Mouse (Mus musculus): ENCODE data around the gene Mrfap1.
"Not testable (repeated sequence)": the region's sequence is repeated elsewhere in the genome, so short reads cannot be mapped to it uniquely, and the experiment has no call there.

DNA sequence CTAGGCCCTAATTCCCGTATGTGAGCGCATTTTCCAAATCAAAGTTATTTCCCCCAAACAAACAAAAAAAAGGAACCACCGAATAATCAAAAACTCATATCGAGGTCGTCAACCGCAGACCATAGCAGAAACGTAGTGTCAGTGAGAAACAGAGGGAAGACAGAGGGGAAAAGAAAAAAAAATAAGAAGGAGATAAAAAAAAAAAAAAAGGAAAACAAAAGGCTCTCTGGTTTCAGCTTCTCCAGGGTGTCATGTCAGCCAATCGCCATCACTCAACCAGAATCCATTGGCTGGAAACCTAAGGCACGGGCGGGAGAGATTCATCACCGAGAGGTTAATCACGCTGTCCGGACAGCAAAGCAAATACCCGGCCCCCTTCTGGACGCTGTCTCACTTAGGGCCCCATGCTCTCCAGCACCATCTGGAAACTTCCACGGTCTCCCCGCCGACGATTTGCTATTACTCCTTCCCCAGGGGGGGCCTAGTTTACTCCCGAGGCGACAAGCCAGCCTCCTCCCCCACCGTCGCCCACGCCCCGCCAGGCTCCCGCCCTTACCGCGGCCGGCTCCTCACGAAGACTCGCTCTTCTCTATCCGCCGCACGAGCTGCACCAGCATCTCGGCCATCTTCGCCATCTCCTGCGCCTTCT, 801 bp downstream of the Mrfap1 start:
- TF ChIP-seq CTCF, POLR2A (IDR thresholded peaks at IDR 0.05; ENCODE audit: insufficient read depth, low read depth, low read length): not testable (repeated sequence)
